Mouse (Mus musculus) olfactory bulb, adult 2 months (tissue): ENCODE measurements around the gene Atp5h. TPM values are rescaled to one million over a fixed set of nuclear protein-coding genes. Genes with fewer than 3 reads are reported as not detected.
A peak's percentile ranks its signal among the peaks of the same experiment; 100 is the strongest.

Experiments
- H3K27ac ChIP-seq: fragments of 200-500 bp; 2 replicates; pipeline ENCODE4 v1.5.1; 2012; ENCODE audit warnings: low read depth, low read length; ENCODE audit not compliant: insufficient read depth
- H3K4me1 ChIP-seq: fragments of 200-500 bp; 2 replicates; pipeline ENCODE4 v1.6.1; 2012; ENCODE audit warnings: low read length; ENCODE audit not compliant: control insufficient read depth, insufficient read depth
- H3K4me3 ChIP-seq: fragments of 200-500 bp; 2 replicates; pipeline ENCODE4 v1.5.1; 2012; ENCODE audit warnings: mild to moderate bottlenecking, low read depth, low read length, moderate library complexity; ENCODE audit not compliant: insufficient read depth
- CTCF ChIP-seq: fragments of 200-500 bp; IDR thresholded peaks from 2 replicates; pipeline ENCODE4 v1.5.1; 2012; ENCODE audit warnings: low read depth, mild to moderate bottlenecking, low read length, moderate library complexity; ENCODE audit not compliant: insufficient read depth
- POLR2A ChIP-seq: fragments of 200-500 bp; IDR thresholded peaks from 2 replicates; pipeline ENCODE4 v1.6.1; 2012; ENCODE audit warnings: mild to moderate bottlenecking, low read depth, low read length, moderate library complexity; ENCODE audit not compliant: insufficient read depth
- WGBS: fragments of 180-500 bp; shearing (Covaris S2); methylation state at CpG from one replicate; pipeline ENCODE4 v1.1.7; 2018; 5-methylcytosine and 5-hydroxymethylcytosine counted together
- polyA plus RNA-seq: library from polyadenylated mRNA; stranded (reverse); fragments of >200 nt; gene quantifications from 2 replicates; pipeline ENCODE4 v1.2.4, GENCODE M21; 2012; ENCODE audit warnings: low replicate concordance; ENCODE audit not compliant: missing spikeins, insufficient read depth, insufficient read length

Gene Atp5h
- polyA plus RNA-seq, 1 experiment = not detected

- Histone ChIP-seq H3K4me3 (no peak overlapping the region), H3K4me1 (peaks cover 9% of the 10 kb centered on the region), H3K27ac (no peak overlapping the region)
- TF ChIP-seq POLR2A (no peak), CTCF (no peak)
- WGBS = 82% methylated on average over 7 of the region's 7 CpGs
Measured at GRCm38 (mm10) chr11:115429307-115429706, 9.5 kb upstream of the Atp5h start.

GRCm38 (mm10) chr11:115427482-115428331, 7.9 kb upstream of the Atp5h start:
- peaks cover 9% of the 10 kb centered on the region for H3K4me1 ChIP-seq
- peak overlapping the region; percentile 31 for H3K4me3 ChIP-seq
- peak overlapping the region; percentile 26; the same call in 1 of the 2 replicates for H3K27ac ChIP-seq
- 26% methylated on average over 20 of the region's 20 CpGs for WGBS
- TF ChIP-seq POLR2A (0 out of 2 replicates have a peak, but pooled peaks have one; percentile 7), CTCF (peak; percentile 55)

GRCm38 (mm10) chr11:115425671-115426070, 5.9 kb upstream of the Atp5h start:
- 92% methylated on average over 6 of the region's 6 CpGs for WGBS
- Histone ChIP-seq H3K4me1 (peaks cover 17% of the 10 kb centered on the region), H3K4me3 (no peak overlapping the region), H3K27ac (no peak overlapping the region)
- TF ChIP-seq CTCF (no peak), POLR2A (no peak)

- no peak overlapping the region for H3K27ac ChIP-seq
- TF ChIP-seq CTCF = no peak
- no peak for TF ChIP-seq POLR2A
- no peak overlapping the region for H3K4me3 ChIP-seq
- 90% methylated on average over 7 of the region's 7 CpGs for WGBS
- H3K4me1 ChIP-seq = peaks cover 18% of the 10 kb centered on the region
Measured at GRCm38 (mm10) chr11:115424666-115425065, 4.9 kb upstream of the Atp5h start.

- WGBS = 86% methylated on average over 3 of the region's 3 CpGs
- H3K4me3 ChIP-seq = no peak overlapping the region
- peaks cover 21% of the 10 kb centered on the region for H3K4me1 ChIP-seq
- no peak overlapping the region for H3K27ac ChIP-seq
- TF ChIP-seq CTCF = no peak
- no peak for TF ChIP-seq POLR2A
Measured at GRCm38 (mm10) chr11:115423091-115423490, 3.3 kb upstream of the Atp5h start.

- TF ChIP-seq CTCF (no peak), POLR2A (no peak)
- Histone ChIP-seq H3K27ac (no peak overlapping the region), H3K4me3 (no peak overlapping the region), H3K4me1 (peaks cover 12% of the 10 kb centered on the region)
- 89% methylated on average over 16 of the region's 16 CpGs for WGBS
Measured at GRCm38 (mm10) chr11:115421972-115422371, 2.2 kb upstream of the Atp5h start.

- TF ChIP-seq POLR2A (no peak), CTCF (no peak)
- no peak overlapping the region for H3K4me3 ChIP-seq
- no peak overlapping the region for H3K27ac ChIP-seq
- H3K4me1 ChIP-seq = peaks cover 12% of the 10 kb centered on the region
- 20% methylated on average over 1 of the region's 1 CpGs for WGBS
Measured at GRCm38 (mm10) chr11:115421328-115421727, 1.6 kb upstream of the Atp5h start.

GRCm38 (mm10) chr11:115420336-115421190, 801 bp upstream of the Atp5h start:
- 1% methylated on average over 45 of the region's 45 CpGs for WGBS
- Histone ChIP-seq H3K4me1 (peaks cover 12% of the 10 kb centered on the region), H3K27ac (no peak overlapping the region; the same call in 1 of the 2 replicates), H3K4me3 (peak overlapping the region; percentile 90)
- TF ChIP-seq CTCF (no peak), POLR2A (no peak)

GRCm38 (mm10) chr11:115409556-115409955, 10.2 kb downstream of the Atp5h start:
- no peak overlapping the region; the same call in 1 of the 2 replicates for H3K27ac ChIP-seq
- H3K4me3 ChIP-seq = no peak overlapping the region
- WGBS = 41% methylated on average over 7 of the region's 7 CpGs
- TF ChIP-seq CTCF = no peak
- no peak for TF ChIP-seq POLR2A
- peaks cover 11% of the 10 kb centered on the region for H3K4me1 ChIP-seq
